Mouse (Mus musculus): ENCODE measurements around the gene Hist1h1a.

DNA sequence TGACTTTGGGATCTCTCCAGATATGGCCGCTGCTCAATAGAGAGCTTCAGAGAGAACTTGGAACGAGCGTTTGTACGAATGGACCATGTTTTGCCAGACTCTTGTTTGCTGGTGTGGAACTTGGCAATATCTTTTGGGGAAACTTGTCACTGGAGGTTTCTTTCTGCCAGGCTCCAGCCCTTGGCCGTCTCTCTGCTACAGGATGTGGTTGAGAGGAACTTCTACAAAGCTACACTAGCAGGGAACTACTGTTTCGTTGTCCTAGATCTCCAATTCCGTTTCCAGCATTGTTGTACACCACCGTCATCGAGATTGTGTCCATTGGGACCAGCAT is 34.3 kb upstream of the Hist1h1a start:
- TF ChIP-seq CTCF (IDR thresholded peaks at IDR 0.05; ENCODE audit: control insufficient read depth, insufficient read depth, insufficient replicate concordance, low read depth, low read length) (no peak), POLR2A (IDR thresholded peaks at IDR 0.05; ENCODE audit: control insufficient read depth, low read depth, low read length) (no peak)

All from testis, adult 2 months (tissue).